Mouse (Mus musculus): Measurements from ENCODE around the gene Arfip1.

Gene Arfip1

DNA sequence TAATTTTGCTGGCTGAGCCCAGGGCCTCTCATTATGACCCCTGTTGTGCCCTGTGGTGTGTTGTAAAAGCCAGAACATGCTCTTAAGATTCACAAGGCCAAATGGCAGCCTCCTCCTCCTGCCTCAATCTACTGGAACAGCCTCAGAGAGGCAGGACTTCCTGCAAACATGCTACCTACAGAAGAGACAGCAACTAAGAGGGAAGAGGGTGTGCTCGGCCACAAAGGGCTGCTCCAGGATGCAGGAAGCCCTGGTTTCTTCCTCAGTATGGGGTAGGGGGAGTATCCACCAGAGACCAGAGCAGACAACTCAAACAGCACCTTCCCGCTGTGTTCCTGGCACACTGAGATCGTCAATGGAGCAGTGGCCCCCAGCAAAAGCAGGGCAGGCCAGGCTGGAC is 121.9 kb downstream of the Arfip1 start:
- DNase-seq (ENCODE audit: low read depth in 1 of 2, low spot score in 2 of 2), result no peak

DNA sequence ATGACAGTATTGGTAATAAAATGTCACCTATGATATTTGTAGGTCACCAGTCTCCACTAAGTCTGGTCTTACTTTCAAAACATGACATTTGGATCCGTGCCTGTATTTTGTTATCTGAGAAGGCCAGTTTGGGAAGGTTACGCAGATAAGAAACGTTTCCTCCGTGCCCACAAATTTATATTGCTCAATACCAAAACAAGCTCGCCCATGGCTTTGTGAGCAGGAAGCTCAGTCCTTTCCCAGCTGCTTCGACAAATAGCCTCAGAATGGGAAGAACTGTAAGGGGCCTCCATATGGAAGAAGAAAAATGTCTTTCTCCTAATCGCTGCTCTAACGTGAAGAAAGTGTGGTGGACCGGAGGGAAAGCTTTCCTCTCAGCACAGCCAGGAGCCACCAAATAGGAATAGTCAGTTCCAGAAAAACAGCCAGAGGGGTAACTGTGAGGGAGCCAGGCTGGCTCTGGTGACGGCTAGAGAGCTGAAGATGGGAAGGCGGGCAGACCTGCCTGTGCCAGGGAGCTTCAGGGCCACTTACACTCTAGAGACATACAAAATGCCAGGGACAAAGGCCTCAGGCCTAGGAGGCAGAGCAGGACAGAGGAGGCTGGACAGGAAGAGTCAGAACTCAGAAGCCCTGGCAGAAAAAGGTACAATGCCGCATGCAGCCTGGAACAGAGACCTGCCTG is 126.5 kb downstream of the Arfip1 start:
- DNase-seq (ENCODE audit: low read depth in 1 of 2, low spot score in 2 of 2), result no peak

DNA sequence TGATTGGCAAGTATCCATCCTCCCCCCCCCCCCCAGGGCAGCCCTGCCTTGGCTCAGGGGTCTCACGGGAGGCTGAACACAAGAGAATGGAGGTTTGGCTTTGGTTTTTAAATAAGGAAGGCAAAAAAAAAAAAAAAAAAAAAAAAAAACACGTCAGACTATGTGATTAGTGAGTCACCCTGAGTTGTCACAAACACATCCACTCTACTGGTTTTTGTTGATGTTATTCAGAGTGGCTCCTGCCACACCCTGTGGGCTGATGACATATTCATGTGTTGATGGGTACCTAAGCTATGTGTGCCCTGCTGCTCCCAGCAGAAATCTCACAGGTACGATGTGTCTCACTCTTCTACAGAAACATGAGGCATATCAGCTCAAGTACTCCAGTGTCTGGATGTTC is 131.8 kb downstream of the Arfip1 start:
- DNase-seq (ENCODE audit: low read depth in 1 of 2, low spot score in 2 of 2), result no peak

DNA sequence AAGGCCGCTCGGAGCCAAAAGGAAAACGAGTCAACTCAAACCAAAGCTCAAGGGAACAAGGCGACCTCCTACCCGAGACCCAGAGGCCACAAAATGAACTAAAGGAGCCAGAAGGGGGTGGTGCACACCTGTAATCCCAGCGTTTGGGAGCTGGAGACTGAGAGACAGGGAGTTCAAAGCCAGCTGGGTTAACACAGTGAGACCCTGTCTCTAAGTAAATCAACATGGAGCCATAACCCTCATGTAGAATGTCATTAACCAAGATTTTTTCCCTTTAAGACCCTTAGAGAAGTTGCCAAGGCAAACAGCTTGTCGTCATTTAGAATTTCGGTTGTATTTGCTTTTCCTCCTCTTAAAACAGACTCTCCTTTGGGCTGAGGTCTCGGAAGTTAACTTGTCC is 133.4 kb downstream of the Arfip1 start:
- no peak for DNase-seq (ENCODE audit: low read depth in 1 of 2, low spot score in 2 of 2)

DNA sequence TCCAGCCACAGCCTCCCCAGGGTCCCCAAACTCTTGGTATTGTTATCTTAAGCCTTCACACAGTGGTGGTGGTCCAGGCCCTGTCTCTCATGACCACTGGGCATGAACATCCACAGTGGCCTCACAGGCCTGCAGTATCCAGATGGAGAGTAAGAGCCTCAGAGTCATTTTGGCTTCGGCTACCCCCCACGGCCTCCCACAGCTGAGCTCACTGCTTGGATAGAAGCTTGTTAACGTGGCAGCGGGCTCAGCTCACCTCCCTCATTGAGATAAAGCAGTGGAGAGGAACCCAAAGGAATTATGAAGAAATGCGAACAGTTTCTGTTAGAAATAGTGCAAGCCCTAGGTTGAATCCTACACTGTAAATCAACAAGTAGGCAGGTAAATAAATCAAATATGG is 134.6 kb downstream of the Arfip1 start:
- no peak for DNase-seq (ENCODE audit: low read depth in 1 of 2, low spot score in 2 of 2)
